Mouse (Mus musculus) G1E (cell line): Measurements from ENCODE around the gene Ptpn14.

Experiments
- CTCF ChIP-seq: IDR thresholded peaks from 2 replicates; pipeline ENCODE4 v1.5.1; 2012; ENCODE audit warnings: low read depth, low read length, inconsistent platforms, mixed read lengths
- GATA1 ChIP-seq: IDR thresholded peaks from 2 replicates; pipeline ENCODE4 v1.6.1; 2012; ENCODE audit warnings: borderline replicate concordance, low read length, inconsistent platforms, mixed read lengths
- TAL1 ChIP-seq: conservative IDR thresholded peaks from 2 replicates; pipeline ENCODE4 v1.6.1; 2012; ENCODE audit warnings: low read depth, low read length, inconsistent platforms, mixed read lengths

GRCm38 (mm10) chr1:189731697-189732096 lies 3.6 kb downstream of the Ptpn14 start:
- TF ChIP-seq CTCF = no peak
- no peak for TF ChIP-seq TAL1
- no peak for TF ChIP-seq GATA1
